Mouse (Mus musculus): ENCODE data around the gene Tmem232.
"Not testable (repeated sequence)": the region's sequence is repeated elsewhere in the genome, so short reads cannot be mapped to it uniquely, and the experiment has no call there.

The Tmem232 gene

GRCm38 (mm10) chr17:65532381-65532780 lies 8.2 kb downstream of the Tmem232 start:
- not testable (repeated sequence) for DNase-seq (ENCODE audit: low spot score)

GRCm38 (mm10) chr17:65527529-65527928 lies 13.1 kb downstream of the Tmem232 start:
- no peak for DNase-seq (ENCODE audit: low spot score)

- DNase-seq (ENCODE audit: low spot score) = no peak
Observed at GRCm38 (mm10) chr17:65513517-65513916, 27.1 kb downstream of the Tmem232 start.

- no peak for DNase-seq (ENCODE audit: low spot score)
Observed at GRCm38 (mm10) chr17:65484654-65485053, 55.9 kb downstream of the Tmem232 start.

DNA sequence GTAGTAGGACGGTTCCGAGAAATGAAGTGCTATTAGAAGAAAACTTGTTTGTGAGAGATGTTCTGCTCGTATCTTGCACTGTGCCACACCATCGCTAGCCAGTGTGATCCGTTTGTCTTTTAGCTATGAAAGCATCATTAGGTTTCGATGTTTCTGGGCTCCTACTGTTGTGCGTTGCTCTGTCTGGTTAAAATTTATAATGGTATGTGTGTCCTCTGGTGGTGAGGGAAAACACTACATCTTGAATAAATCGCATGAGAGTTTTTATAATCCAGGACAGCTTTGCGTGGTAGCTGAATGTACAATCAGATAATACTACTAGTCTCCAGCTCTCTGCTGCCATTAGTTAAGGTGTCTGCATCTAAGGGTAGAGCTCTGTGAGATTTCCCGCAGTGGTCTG lies 63.8 kb downstream of the Tmem232 start:
- DNase-seq (ENCODE audit: low spot score) = no peak

GRCm38 (mm10) chr17:65450818-65451217 lies 89.8 kb downstream of the Tmem232 start:
- DNase-seq (ENCODE audit: low spot score) = no peak

- not testable (repeated sequence) for DNase-seq (ENCODE audit: low spot score)
Observed at GRCm38 (mm10) chr17:65437906-65438305, 102.7 kb downstream of the Tmem232 start.

DNA sequence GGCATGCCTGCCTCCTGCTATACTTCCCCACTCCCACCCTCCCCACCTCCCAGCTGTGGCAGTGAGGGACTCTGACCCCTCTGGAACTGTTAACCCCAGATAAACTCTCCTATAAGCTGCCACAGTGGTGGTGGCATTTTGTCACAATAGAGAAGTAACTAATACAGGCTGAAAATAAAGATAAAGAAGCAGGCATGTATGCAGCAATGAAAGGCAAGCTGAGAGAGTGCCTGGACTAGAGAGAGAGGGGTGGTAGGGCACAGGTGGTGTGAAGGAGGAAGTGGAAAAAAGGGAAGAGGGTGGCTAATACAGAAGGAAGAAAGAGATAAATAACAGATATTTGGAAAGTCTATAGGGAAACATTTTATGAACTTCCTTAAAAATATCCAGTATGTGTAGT lies 121.5 kb downstream of the Tmem232 start:
- no peak for DNase-seq (ENCODE audit: low spot score)

DNA sequence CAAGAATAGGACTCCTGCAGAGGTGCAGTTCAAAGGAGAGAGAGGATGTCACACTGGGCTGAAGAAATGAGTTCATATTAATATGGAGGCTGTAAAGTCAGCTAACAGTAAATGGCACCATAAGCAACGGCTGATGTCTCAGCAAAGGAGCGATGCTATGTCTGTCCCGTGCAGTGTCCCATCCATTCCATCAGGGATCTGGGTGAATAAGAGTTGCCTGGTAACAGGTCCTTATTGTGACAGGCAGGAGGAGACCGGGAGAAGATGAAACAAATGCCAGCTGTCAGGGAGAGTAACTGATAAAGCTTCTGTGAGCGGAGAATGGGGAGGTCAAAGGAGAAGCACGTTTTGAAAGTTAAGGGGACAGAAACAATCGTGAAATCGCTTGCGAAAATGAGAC lies 135.3 kb downstream of the Tmem232 start:
- no peak for DNase-seq (ENCODE audit: low spot score)

GRCm38 (mm10) chr17:65400914-65401313 lies 139.7 kb downstream of the Tmem232 start:
- peak; percentile 1 for DNase-seq (ENCODE audit: low spot score)

DNA sequence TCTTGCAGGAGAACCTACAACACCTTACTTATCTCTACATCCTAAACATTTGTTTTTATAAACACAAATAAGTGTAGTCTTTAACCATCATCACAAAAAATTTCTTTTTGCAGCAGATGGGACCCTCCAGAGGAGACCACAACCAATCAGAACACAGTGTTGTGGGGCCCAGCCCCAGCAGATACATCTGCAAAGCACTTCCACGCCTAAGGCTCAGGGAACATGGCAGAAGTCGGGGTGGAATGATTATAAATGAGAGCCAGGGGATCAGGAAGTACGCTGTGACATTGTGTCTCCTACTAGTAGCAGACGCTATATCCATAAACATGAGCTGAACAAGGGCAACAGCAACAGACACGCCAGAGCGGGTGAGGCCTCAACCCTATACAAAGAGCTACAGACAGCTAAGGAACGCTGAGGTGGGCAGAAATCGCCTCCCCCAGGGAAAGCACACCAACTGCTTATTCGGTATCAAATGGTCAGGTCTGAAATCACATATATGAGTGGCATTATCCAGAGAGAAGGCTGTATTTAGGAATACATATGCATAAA lies 156.1 kb downstream of the Tmem232 start:
- DNase-seq (ENCODE audit: low spot score) = no peak

GRCm38 (mm10) chr17:65370034-65370780 lies 170.4 kb downstream of the Tmem232 start:
- DNase-seq (ENCODE audit: low spot score) = peak; percentile 78

DNA sequence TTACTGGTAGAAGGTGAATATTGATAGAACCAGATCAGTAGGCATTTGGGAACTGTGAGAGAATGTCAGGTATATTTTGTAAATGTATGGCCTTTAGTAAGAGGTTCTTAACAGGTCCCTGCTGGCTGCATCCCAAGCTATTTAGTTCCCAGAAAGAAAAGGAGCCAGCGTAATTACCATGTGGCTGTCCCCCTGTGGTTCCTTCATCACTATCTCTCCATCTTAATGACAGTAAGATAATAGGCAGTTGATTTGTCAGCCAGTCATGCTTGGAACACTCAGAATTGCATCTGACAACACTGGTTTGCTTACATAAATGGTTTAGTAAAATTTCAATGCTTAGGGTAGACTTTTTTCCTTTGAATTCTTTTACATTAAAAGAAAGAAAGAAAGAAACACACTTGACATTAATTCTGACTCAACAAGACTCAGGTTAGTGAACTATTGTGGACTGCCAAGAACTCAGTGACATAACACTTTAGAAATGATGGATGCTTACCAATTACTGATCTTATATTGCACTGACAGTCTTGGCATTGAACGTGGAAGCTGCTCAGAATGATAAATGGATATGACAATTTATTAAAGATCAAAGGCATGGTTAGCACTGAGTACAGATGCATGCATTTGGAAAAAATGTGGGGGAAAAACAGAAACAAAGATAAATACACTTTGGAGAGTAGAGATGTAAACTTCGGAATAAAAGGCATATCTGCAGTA lies 174.9 kb downstream of the Tmem232 start:
- DNase-seq (ENCODE audit: low spot score) = no peak

DNA sequence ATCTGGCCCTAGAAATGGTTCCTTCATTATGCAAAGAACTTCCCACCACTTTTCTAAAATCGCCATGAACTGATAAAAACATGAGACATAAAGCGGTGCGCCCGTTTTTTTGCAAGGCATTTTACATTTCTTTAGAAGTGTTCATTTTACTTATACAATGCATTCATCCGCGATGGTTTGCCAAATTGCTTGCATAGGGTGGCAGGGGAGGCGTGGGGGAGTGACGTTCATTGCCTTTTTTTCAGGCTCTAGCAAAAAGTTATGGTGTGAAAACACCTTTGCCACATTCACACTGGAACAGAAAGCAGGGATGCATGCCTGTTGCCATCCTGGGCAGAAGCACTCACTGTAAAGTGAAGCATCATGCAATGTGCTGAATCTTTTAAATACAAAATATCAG lies 188.7 kb downstream of the Tmem232 start:
- DNase-seq (ENCODE audit: low spot score) = peak; percentile 25

DNA sequence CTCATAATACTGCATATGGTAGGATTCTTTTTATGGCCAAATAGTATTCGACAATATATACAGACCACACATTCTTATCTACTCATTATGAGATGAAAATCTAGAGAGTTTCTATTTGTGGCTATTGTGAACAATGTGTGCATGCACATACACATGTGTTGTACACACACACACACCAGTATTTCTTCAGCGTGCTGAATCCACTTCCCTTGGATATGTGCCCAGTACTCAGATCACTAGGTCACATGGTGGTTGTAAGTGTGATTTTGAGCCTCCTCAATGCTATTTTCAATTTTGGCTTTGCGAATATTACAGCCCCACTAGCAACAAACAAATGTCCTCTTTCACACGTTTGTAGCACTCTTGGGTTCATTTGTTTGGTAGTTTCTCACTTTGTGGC lies 200.6 kb downstream of the Tmem232 start:
- DNase-seq (ENCODE audit: low spot score) = no peak

GRCm38 (mm10) chr17:65330759-65331158 lies 209.8 kb downstream of the Tmem232 start:
- DNase-seq (ENCODE audit: low spot score) = no peak

GRCm38 (mm10) chr17:65325249-65325648 lies 215.3 kb downstream of the Tmem232 start:
- DNase-seq (ENCODE audit: low spot score) = peak; percentile 5

- DNase-seq (ENCODE audit: low spot score) = no peak
Observed at GRCm38 (mm10) chr17:65320623-65321022, 220.0 kb downstream of the Tmem232 start.

DNA sequence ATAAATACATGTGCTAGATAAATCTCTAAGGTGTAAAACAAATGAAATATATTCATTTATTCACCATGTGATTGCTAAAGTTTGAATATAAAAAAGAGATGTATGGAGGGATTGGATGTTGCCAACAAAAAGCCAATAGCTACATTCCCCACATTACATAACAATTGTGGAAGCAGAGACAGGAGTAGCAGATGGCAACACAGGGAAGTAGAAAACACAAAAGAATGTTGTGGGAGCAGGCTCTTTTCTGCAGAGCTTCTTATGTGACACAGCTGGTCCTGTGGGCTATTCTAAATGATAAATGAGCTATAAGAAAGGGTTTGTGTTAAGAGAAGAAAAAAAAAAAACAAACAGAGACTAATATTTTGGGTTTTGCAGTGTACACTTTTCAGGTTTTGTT lies 240.6 kb downstream of the Tmem232 start:
- no peak for DNase-seq (ENCODE audit: low spot score)

- no peak for DNase-seq (ENCODE audit: low spot score)
Observed at GRCm38 (mm10) chr17:65297831-65298230, 242.8 kb downstream of the Tmem232 start.

DNA sequence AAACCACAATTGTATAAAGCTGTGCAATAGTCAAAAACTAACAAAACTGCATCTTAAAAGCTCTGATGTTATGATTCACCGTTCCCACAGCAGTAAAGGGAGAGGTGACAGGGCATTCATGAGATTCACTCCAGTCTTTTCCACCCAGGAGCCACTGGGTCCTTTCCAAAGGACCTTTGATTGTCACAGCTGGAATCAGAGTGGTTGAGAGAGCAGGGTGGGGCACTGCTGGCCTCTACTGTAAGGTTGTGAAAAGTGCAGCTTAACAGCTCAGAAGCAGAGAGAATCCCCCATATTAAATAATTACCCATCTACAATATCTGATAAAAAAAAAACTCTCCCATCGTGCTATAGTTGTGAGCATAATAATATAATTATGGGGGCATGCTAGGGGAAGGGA lies 288.4 kb downstream of the Tmem232 start:
- no peak for DNase-seq (ENCODE audit: low spot score)

DNA sequence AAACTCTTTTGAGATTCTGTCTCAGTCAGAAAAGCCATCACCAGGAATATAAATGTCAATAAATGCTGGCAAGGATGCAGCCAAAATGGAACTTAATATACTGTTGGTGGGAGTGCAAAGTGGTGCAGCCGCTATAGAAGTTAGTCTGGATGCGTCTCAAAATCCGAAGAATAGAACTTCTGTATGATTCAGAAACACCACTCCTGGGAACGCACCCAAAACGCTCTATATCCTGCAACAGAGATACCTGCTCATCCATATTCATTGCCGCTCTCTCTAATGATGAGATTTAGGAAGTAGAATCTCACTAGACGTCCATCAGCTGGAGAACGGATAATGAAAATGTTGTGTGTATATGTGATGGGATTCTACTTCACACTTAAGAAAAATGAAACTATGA lies 290.3 kb downstream of the Tmem232 start:
- DNase-seq (ENCODE audit: low spot score) = no peak

GRCm38 (mm10) chr17:65243716-65244115 lies 296.9 kb downstream of the Tmem232 start:
- no peak for DNase-seq (ENCODE audit: low spot score)

All from left cerebral cortex, adult 11 months (tissue).